Mouse (Mus musculus) subcutaneous adipose tissue, adult 2 months (tissue): ENCODE data around the gene Ssxb10. TPM values are rescaled to one million over a fixed set of nuclear protein-coding genes. Genes with fewer than 3 reads are reported as not detected.

Experiments used
- polyA plus RNA-seq: library from polyadenylated mRNA; depleted of rRNA; stranded (reverse); fragments of >200 nt; gene quantifications from 2 replicates; pipeline ENCODE4 v1.2.3, GENCODE M21; 2012; ENCODE audit warnings: low replicate concordance; rRNA removed

Ssxb10 gene
- polyA plus RNA-seq: not detected in 2 replicates

GRCm38 (mm10) chrX:8327124-8327523 lies at the start of gene Ssxb10:
Gene Ssxb10, plus strand, starts transcription at chrX:8327424.

GRCm38 (mm10) chrX:8366678-8367077 lies 39.5 kb downstream of the Ssxb10 start, which contains the start of gene Ssxb9:
Gene Ssxb9, plus strand, starts transcription at chrX:8366978.

Other genes with a start within 250 kb of the Ssxb10 start
- gene Was, start 236.9 kb upstream of the Ssxb10 start, polyA plus RNA-seq: 4.9 and 6.4 TPM in 2 replicates
- 84.0 and 125 TPM in 2 replicates for gene Wdr13, start 194.5 kb upstream of the Ssxb10 start, polyA plus RNA-seq
- gene Rbm3, start 181.5 kb upstream of the Ssxb10 start, polyA plus RNA-seq: 78.4 and 136 TPM in 2 replicates
- gene Tbc1d25, start 151.2 kb upstream of the Ssxb10 start, polyA plus RNA-seq: 15.1 and 22.4 TPM in 2 replicates
- gene Ebp, start 133.9 kb upstream of the Ssxb10 start, polyA plus RNA-seq: 81.3 and 98.9 TPM in 2 replicates
- gene Porcn, start 120.9 kb upstream of the Ssxb10 start, polyA plus RNA-seq: 28.2 and 61.6 TPM in 2 replicates
- gene Ftsj1, start 75.0 kb upstream of the Ssxb10 start, polyA plus RNA-seq: 38.1 and 48.9 TPM in 2 replicates
- 0.62 and 10.9 TPM in 2 replicates for gene Slc38a5, start 56.3 kb upstream of the Ssxb10 start, polyA plus RNA-seq
- gene Ssxb9, start 39.6 kb downstream of the Ssxb10 start, polyA plus RNA-seq: not detected in 2 replicates
- gene Ssxb1, start 85.9 kb downstream of the Ssxb10 start, polyA plus RNA-seq: not detected in 2 replicates
- not detected in 2 replicates for gene Ssxb2, start 134.3 kb downstream of the Ssxb10 start, polyA plus RNA-seq
- gene Gm14459, start 197.5 kb downstream of the Ssxb10 start, polyA plus RNA-seq: not detected in 2 replicates
- gene Ssxb6, start 220.8 kb downstream of the Ssxb10 start, polyA plus RNA-seq: not detected in 2 replicates